Mouse (Mus musculus): Measurements from ENCODE around the gene Gpatch8. TPM values are rescaled to one million over a fixed set of nuclear protein-coding genes. Genes with fewer than 3 reads are reported as not detected.
"Not testable (repeated sequence)": the region's sequence is repeated elsewhere in the genome, so short reads cannot be mapped to it uniquely, and the experiment has no call there.

Gene Gpatch8
- polyA plus RNA-seq, 1 experiment: 13.3 TPM

- DNase-seq (ENCODE audit: low read depth): no peak
These were observed 16.9 kb upstream of the Gpatch8 start for GRCm38 (mm10) chr11:102572866-102573663.

GRCm38 (mm10) chr11:102568756-102569377 is 12.7 kb upstream of the Gpatch8 start:
- no peak for DNase-seq (ENCODE audit: low read depth)

GRCm38 (mm10) chr11:102568191-102568590 is 12.0 kb upstream of the Gpatch8 start:
- no peak for DNase-seq (ENCODE audit: low read depth)

- DNase-seq (ENCODE audit: low read depth): no peak
These were observed 11.5 kb upstream of the Gpatch8 start for GRCm38 (mm10) chr11:102567723-102568122.

GRCm38 (mm10) chr11:102567157-102567556 is 11.0 kb upstream of the Gpatch8 start:
- no peak for DNase-seq (ENCODE audit: low read depth)

- DNase-seq (ENCODE audit: low read depth): no peak
These were observed 10.1 kb upstream of the Gpatch8 start for GRCm38 (mm10) chr11:102566290-102566689.

- DNase-seq (ENCODE audit: low read depth): no peak
These were observed 9.5 kb upstream of the Gpatch8 start for GRCm38 (mm10) chr11:102565741-102566140.

GRCm38 (mm10) chr11:102564952-102565671 is 8.9 kb upstream of the Gpatch8 start:
- DNase-seq (ENCODE audit: low read depth): not testable (repeated sequence)

GRCm38 (mm10) chr11:102558704-102559103 is 2.5 kb upstream of the Gpatch8 start:
- no peak for DNase-seq (ENCODE audit: low read depth)

- no peak for DNase-seq (ENCODE audit: low read depth)
These were observed 1.2 kb upstream of the Gpatch8 start for GRCm38 (mm10) chr11:102557386-102557785.

- no peak for DNase-seq (ENCODE audit: low read depth)
These were observed 503 bp upstream of the Gpatch8 start for GRCm38 (mm10) chr11:102556716-102557074.

GRCm38 (mm10) chr11:102555400-102556030 is 677 bp downstream of the Gpatch8 start:
- no peak for DNase-seq (ENCODE audit: low read depth)

- DNase-seq (ENCODE audit: low read depth): no peak
These were observed 4.1 kb downstream of the Gpatch8 start for GRCm38 (mm10) chr11:102552051-102552450.

GRCm38 (mm10) chr11:102551176-102551575 is 5.0 kb downstream of the Gpatch8 start:
- DNase-seq (ENCODE audit: low read depth): no peak

GRCm38 (mm10) chr11:102541471-102541870 is 14.7 kb downstream of the Gpatch8 start:
- no peak for DNase-seq (ENCODE audit: low read depth)

GRCm38 (mm10) chr11:102540286-102540685 is 15.9 kb downstream of the Gpatch8 start:
- DNase-seq (ENCODE audit: low read depth): not testable (repeated sequence)

GRCm38 (mm10) chr11:102539690-102540089 is 16.5 kb downstream of the Gpatch8 start:
- no peak for DNase-seq (ENCODE audit: low read depth)

- DNase-seq (ENCODE audit: low read depth): peak; percentile 38
These were observed 20.0 kb downstream of the Gpatch8 start for GRCm38 (mm10) chr11:102536210-102536609.

GRCm38 (mm10) chr11:102534078-102534477 is 22.1 kb downstream of the Gpatch8 start:
- no peak for DNase-seq (ENCODE audit: low read depth)

GRCm38 (mm10) chr11:102531425-102531824 is 24.8 kb downstream of the Gpatch8 start:
- no peak for DNase-seq (ENCODE audit: low read depth)

GRCm38 (mm10) chr11:102514793-102515424 is 41.3 kb downstream of the Gpatch8 start:
- no peak for DNase-seq (ENCODE audit: low read depth)

GRCm38 (mm10) chr11:102510226-102510625 is 46.0 kb downstream of the Gpatch8 start:
- no peak for DNase-seq (ENCODE audit: low read depth)

Data from gonadal fat pad, adult 2 months (tissue).